Mouse (Mus musculus) spleen, postnatal 10 days (tissue): ENCODE measurements around the gene Sgsm2.
A peak's percentile ranks its signal among the peaks of the same experiment; 100 is the strongest.

Experiments used
- DNase-seq, 2 experiments: peaks; one replicate each; pipeline ENCODE4 v3.0.0; 2021 to 2022; ENCODE audit warnings: low spot score in 2 of 2

The Sgsm2 gene

GRCm38 (mm10) chr11:74896901-74897677 is at the start of gene Sgsm2:
Sgsm2 (minus strand) TSS chr11:74897060.
- peak; percentile 65 to 69 for DNase-seq

- no peak for DNase-seq
Observed at GRCm38 (mm10) chr11:74946348-74946747, 49.5 kb upstream of the Sgsm2 start.

GRCm38 (mm10) chr11:74930391-74930790 is 33.5 kb upstream of the Sgsm2 start:
- DNase-seq = no peak

GRCm38 (mm10) chr11:74929111-74929510 is 32.3 kb upstream of the Sgsm2 start:
- no peak for DNase-seq

- no peak for DNase-seq
Observed at GRCm38 (mm10) chr11:74927236-74927725, 30.4 kb upstream of the Sgsm2 start.

GRCm38 (mm10) chr11:74926388-74927005 is 29.6 kb upstream of the Sgsm2 start:
- DNase-seq = peak; percentile 39 to 69

GRCm38 (mm10) chr11:74925577-74926387 is 28.9 kb upstream of the Sgsm2 start, which contains the start of the genes Smg6 and Srr:
Smg6 (plus strand) TSS chr11:74925823.
Srr (minus strand) TSS chr11:74925948.
- peak; percentile 91 to 98 for DNase-seq

GRCm38 (mm10) chr11:74924149-74924548 is 27.3 kb upstream of the Sgsm2 start:
- DNase-seq = peak; percentile 30 to 67

- no peak for DNase-seq
Observed at GRCm38 (mm10) chr11:74919249-74919648, 22.4 kb upstream of the Sgsm2 start.

- DNase-seq = no peak
Observed at GRCm38 (mm10) chr11:74912492-74912891, 15.6 kb upstream of the Sgsm2 start.

GRCm38 (mm10) chr11:74909978-74910377 is 13.1 kb upstream of the Sgsm2 start:
- DNase-seq = no peak

- no peak for DNase-seq
Observed at GRCm38 (mm10) chr11:74908618-74909399, 11.9 kb upstream of the Sgsm2 start.

- no peak for DNase-seq
Observed at GRCm38 (mm10) chr11:74907850-74908249, 11.0 kb upstream of the Sgsm2 start.

- DNase-seq = no peak
Observed at GRCm38 (mm10) chr11:74902416-74902815, 5.6 kb upstream of the Sgsm2 start.

- no peak for DNase-seq
Observed at GRCm38 (mm10) chr11:74901555-74901954, 4.7 kb upstream of the Sgsm2 start.

GRCm38 (mm10) chr11:74898517-74898827 is 1.6 kb upstream of the Sgsm2 start:
- no peak for DNase-seq

GRCm38 (mm10) chr11:74897678-74898516 is 1.0 kb upstream of the Sgsm2 start, which contains the start of gene Tsr1:
Tsr1 (plus strand) TSS chr11:74898071.
- DNase-seq = peak; percentile 76 to 91

GRCm38 (mm10) chr11:74895980-74896900 is 620 bp downstream of the Sgsm2 start:
- DNase-seq = peak; percentile 60 to 64

- DNase-seq = no peak
Observed at GRCm38 (mm10) chr11:74894619-74895018, 2.2 kb downstream of the Sgsm2 start.
